Mouse (Mus musculus) lung, embryonic 14.5 days (tissue): ENCODE data around the gene Gng12. TPM values are rescaled to one million over a fixed set of nuclear protein-coding genes. Genes with fewer than 3 reads are reported as not detected.
A peak's percentile ranks its signal among the peaks of the same experiment; 100 is the strongest.

ENCODE experiments used
- ATAC-seq: fragments of 200-750 bp; cut with Nextera tagmentation; 2 replicates; pipeline ENCODE4 v1.8.0; 2017; ENCODE audit warnings: mild to moderate bottlenecking, moderate TSS enrichment, moderate library complexity; ENCODE audit not compliant: insufficient read depth
- DNase-seq: peaks from one replicate; pipeline ENCODE4 v3.0.0-alpha.2; 2015
- H3K27ac ChIP-seq: fragments of 300-500 bp; sonication (generic); 2 replicates; pipeline ENCODE4 v1.5.1; 2014; ENCODE audit warnings: low read depth, mild to moderate bottlenecking, moderate library complexity
- H3K27me3 ChIP-seq: fragments of 300-500 bp; sonication (generic); 2 replicates; pipeline ENCODE4 v1.6.1; 2014; ENCODE audit warnings: low read length, control low read depth; ENCODE audit not compliant: insufficient read depth
- H3K36me3 ChIP-seq: fragments of 300-500 bp; sonication (generic); 2 replicates; pipeline ENCODE4 v1.6.1; 2014; ENCODE audit warnings: control low read depth; ENCODE audit not compliant: insufficient read depth
- H3K4me1 ChIP-seq: fragments of 300-500 bp; sonication (generic); 2 replicates; pipeline ENCODE4 v1.6.1; 2014; ENCODE audit warnings: antibody characterized with exemption, control low read depth; ENCODE audit not compliant: insufficient read depth
- H3K4me2 ChIP-seq: fragments of 300-500 bp; sonication (generic); 2 replicates; pipeline ENCODE4 v1.6.1; 2014; ENCODE audit warnings: mild to moderate bottlenecking
- H3K4me3 ChIP-seq: fragments of 300-500 bp; sonication (generic); 2 replicates; pipeline ENCODE4 v1.5.1; 2014; ENCODE audit warnings: low read depth, low read length
- H3K9ac ChIP-seq: fragments of 300-500 bp; sonication (generic); 2 replicates; pipeline ENCODE4 v1.6.1; 2014
- H3K9me3 ChIP-seq: fragments of 300-500 bp; sonication (generic); 2 replicates; pipeline ENCODE4 v1.6.1; 2016; ENCODE audit warnings: low read depth, low read length, control low read depth
- CTCF ChIP-seq: IDR thresholded peaks from 2 replicates; pipeline ENCODE4 v1.5.1; 2016; ENCODE audit warnings: antibody characterized with exemption, low read depth
- WGBS: fragments of 180-500 bp; shearing (Covaris S2); extraction: QIAGEN DNeasy Blood & Tissue Kit; methylation state at CpG from one replicate; pipeline ENCODE4 v1.1.7; 2014; 5-methylcytosine and 5-hydroxymethylcytosine counted together
- polyA plus RNA-seq: library from polyadenylated mRNA; unstranded; fragments of >200 nt; fragmentation: Nextera tagmentation; extraction: Ambion mirVana; gene quantifications from 2 replicates; pipeline ENCODE4 v1.2.1, GENCODE M21; 2014

Gene Gng12
- polyA plus RNA-seq, 1 experiment from 2014 or later, result 119 TPM

GRCm38 (mm10) chr6:67056108-67056888 lies 160.1 kb downstream of the Gng12 start:
- TF ChIP-seq CTCF, result no peak
- H3K4me2 ChIP-seq, result no peak overlapping the region
- no peak for ATAC-seq
- DNase-seq, result no peak
- H3K4me3 ChIP-seq, result no peak overlapping the region
- no peaks in the 10 kb centered on the region for H3K9me3 ChIP-seq
- H3K27ac ChIP-seq, result no peak overlapping the region
- H3K4me1 ChIP-seq, result 0 out of 2 replicates have a peak, but pooled peaks cover 3% of the 10 kb centered on the region
- no peak overlapping the region for H3K9ac ChIP-seq
- WGBS, result 51% methylated on average over 15 of the region's 15 CpGs
- no peaks in the 10 kb centered on the region for H3K27me3 ChIP-seq
- no peaks in the 10 kb centered on the region for H3K36me3 ChIP-seq

- no peak for TF ChIP-seq CTCF
- Histone ChIP-seq H3K4me3 (no peak overlapping the region), H3K27ac (0 out of 2 replicates have a peak overlapping the region, but pooled peaks have one; percentile 8), H3K36me3 (no peaks in the 10 kb centered on the region), H3K4me2 (no peak overlapping the region), H3K27me3 (no peaks in the 10 kb centered on the region), H3K9me3 (no peaks in the 10 kb centered on the region), H3K4me1 (0 out of 2 replicates have a peak, but pooled peaks cover 3% of the 10 kb centered on the region), H3K9ac (no peak overlapping the region)
- 76% methylated on average over 3 of the region's 3 CpGs for WGBS
- DNase-seq (no peak), ATAC-seq (no peak)
These were observed 160.8 kb downstream of the Gng12 start for GRCm38 (mm10) chr6:67056889-67057564.

GRCm38 (mm10) chr6:67057574-67057973 lies 161.4 kb downstream of the Gng12 start:
- DNase-seq (no peak), ATAC-seq (no peak)
- H3K36me3 ChIP-seq, result no peaks in the 10 kb centered on the region
- H3K4me2 ChIP-seq, result no peak overlapping the region
- no peaks in the 10 kb centered on the region for H3K9me3 ChIP-seq
- TF ChIP-seq CTCF, result no peak
- H3K9ac ChIP-seq, result no peak overlapping the region
- 0 out of 2 replicates have a peak overlapping the region, but pooled peaks have one; percentile 8 for H3K27ac ChIP-seq
- WGBS, result 86% methylated on average over 5 of the region's 5 CpGs
- H3K27me3 ChIP-seq, result no peaks in the 10 kb centered on the region
- no peak overlapping the region for H3K4me3 ChIP-seq
- H3K4me1 ChIP-seq, result 0 out of 2 replicates have a peak, but pooled peaks cover 3% of the 10 kb centered on the region

GRCm38 (mm10) chr6:67057991-67058696 lies 161.9 kb downstream of the Gng12 start:
- Histone ChIP-seq H3K4me1 (0 out of 2 replicates have a peak, but pooled peaks cover 3% of the 10 kb centered on the region), H3K36me3 (no peaks in the 10 kb centered on the region), H3K27me3 (no peaks in the 10 kb centered on the region), H3K9me3 (no peaks in the 10 kb centered on the region), H3K27ac (no peak overlapping the region), H3K9ac (no peak overlapping the region), H3K4me3 (no peak overlapping the region), H3K4me2 (no peak overlapping the region)
- no peak for TF ChIP-seq CTCF
- DNase-seq (no peak), ATAC-seq (no peak)
- 86% methylated on average over 7 of the region's 7 CpGs for WGBS

- no peak overlapping the region for H3K9ac ChIP-seq
- H3K27me3 ChIP-seq, result no peaks in the 10 kb centered on the region
- no peak overlapping the region for H3K27ac ChIP-seq
- H3K4me1 ChIP-seq, result 0 out of 2 replicates have a peak, but pooled peaks cover 3% of the 10 kb centered on the region
- no peak overlapping the region for H3K4me2 ChIP-seq
- ATAC-seq, result no peak
- WGBS, result 90% methylated on average over 5 of the region's 5 CpGs
- DNase-seq, result peak; percentile 31
- no peaks in the 10 kb centered on the region for H3K9me3 ChIP-seq
- no peak overlapping the region for H3K4me3 ChIP-seq
- 0 out of 2 replicates have a peak, but pooled peaks have one; percentile 26 for TF ChIP-seq CTCF
- no peaks in the 10 kb centered on the region for H3K36me3 ChIP-seq
These were observed 163.9 kb downstream of the Gng12 start for GRCm38 (mm10) chr6:67060057-67060456.

- WGBS, result 57% methylated on average over 8 of the region's 8 CpGs
- peak; percentile 77 for DNase-seq
- no peak for TF ChIP-seq CTCF
- Histone ChIP-seq H3K4me2 (peak overlapping the region; percentile 28), H3K9me3 (no peaks in the 10 kb centered on the region), H3K27me3 (no peaks in the 10 kb centered on the region), H3K4me1 (no peaks in the 10 kb centered on the region), H3K36me3 (no peaks in the 10 kb centered on the region), H3K4me3 (no peak overlapping the region), H3K9ac (no peak overlapping the region), H3K27ac (peak overlapping the region; percentile 71)
- ATAC-seq, result peak; percentile 45; the same call in 1 of the 2 replicates
These were observed 173.1 kb downstream of the Gng12 start for GRCm38 (mm10) chr6:67069219-67069762.
